Mouse (Mus musculus) C2C12 (cell line): Measurements from ENCODE around the gene Isyna1.

ENCODE experiments used
- CTCF ChIP-seq: IDR thresholded peaks from one replicate; pipeline ENCODE4 v1.5.1; 2011; ENCODE audit not compliant: control insufficient read depth, insufficient read depth, insufficient read length
- MAX ChIP-seq: IDR thresholded peaks from one replicate; pipeline ENCODE4 v1.6.1; 2011; ENCODE audit warnings: mild to moderate bottlenecking, control low read depth
- USF1 ChIP-seq: IDR thresholded peaks from one replicate; pipeline ENCODE4 v1.6.1; 2011; ENCODE audit warnings: low read depth, mild to moderate bottlenecking, control low read depth, moderate library complexity

DNA sequence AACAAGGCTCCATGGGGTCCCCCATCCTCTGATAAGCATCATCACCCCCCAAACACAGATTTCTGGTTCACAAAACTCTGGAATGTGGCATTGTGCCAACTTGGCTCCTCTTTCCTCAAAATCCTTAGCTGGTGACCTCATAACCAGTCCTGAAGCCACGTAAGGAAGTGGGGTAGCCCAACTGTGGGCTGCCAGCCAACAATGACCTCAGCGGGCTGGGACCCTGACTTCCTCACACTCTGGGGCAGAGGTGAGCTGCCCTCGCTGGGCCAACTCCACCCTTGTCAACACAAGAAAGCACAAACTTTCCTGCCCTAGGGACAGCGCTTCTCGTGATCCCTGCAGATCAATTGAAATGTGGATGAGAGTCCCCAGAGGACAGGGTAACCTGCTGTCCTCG, 39.9 kb downstream of the Isyna1 start:
- TF ChIP-seq MAX = no peak
- TF ChIP-seq CTCF = no peak
- TF ChIP-seq USF1 = no peak
